Mouse (Mus musculus): Measurements from ENCODE around the gene Apobec4. TPM values are rescaled to one million over a fixed set of nuclear protein-coding genes. Genes with fewer than 3 reads are reported as not detected.

The Apobec4 gene
- polyA plus RNA-seq (2012; rRNA removed) (not detected in 2 replicates), polyA plus RNA-seq (2014; fragmentation: Nextera tagmentation; extraction: Ambion mirVana) (not detected in 2 replicates)

DNA sequence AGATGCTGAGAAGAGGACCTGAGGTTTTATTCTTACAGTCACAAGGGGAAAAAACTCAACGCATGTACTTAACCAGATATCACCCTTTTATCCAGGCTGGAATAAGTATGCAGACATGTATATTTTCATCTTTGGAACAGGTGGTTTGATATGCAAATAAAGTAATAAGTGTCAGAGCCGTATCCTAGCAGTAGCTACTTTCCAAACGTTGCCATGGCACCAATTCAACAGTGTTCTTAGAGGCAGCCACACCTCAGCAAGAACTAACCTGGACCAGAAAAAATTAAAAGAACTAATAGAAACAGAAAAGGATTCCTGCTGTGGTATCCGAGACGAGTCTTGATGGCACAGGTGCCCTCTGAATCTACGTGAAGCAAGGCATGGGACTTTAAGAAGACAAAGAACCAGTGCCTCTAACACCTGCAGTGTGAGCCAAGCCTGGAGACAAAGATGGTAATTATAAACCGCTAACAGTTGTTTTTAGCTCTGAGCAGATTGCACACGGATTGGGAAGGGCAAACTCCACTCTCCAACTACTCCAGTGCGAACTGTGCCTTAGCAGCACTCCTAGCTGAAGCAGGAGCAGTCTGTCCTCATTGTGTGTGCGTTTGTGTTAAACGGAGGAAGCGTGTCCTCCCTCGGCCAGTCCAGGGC lies at the start of gene Apobec4:
Gene Apobec4, plus strand, starts transcription at position 240 of the 654 bp plus-strand sequence.
- 67% methylated on average over 13 of the region's 13 CpGs for WGBS
- Histone ChIP-seq H3K27me3 (ENCODE audit: control insufficient read depth, insufficient read depth, low read length) (no peaks in the 10 kb centered on the region), H3K4me3 (replicated peaks; ENCODE audit: low read length) (no peak within 1 kb of the TSS), H3K27ac (replicated peaks; ENCODE audit: low read depth, low read length) (no peak within 1 kb of the TSS), H3K4me2 (replicated peaks; ENCODE audit: low read depth, low read length, severe bottlenecking) (no peak within 1 kb of the TSS), H3K9ac (ENCODE audit: low read depth, low read length, severe bottlenecking) (no peak within 1 kb of the TSS), H3K4me1 (ENCODE audit: control insufficient read depth, insufficient read depth, low read length) (no peaks in the 10 kb centered on the region), H3K9me3 (ENCODE audit: control insufficient read depth, low read length) (no peaks in the 10 kb centered on the region), H3K36me3 (ENCODE audit: control insufficient read depth, insufficient read depth, low read length) (no peaks in the 10 kb centered on the region)
- DNase-seq (ENCODE audit: low spot score), result no peak
- TF ChIP-seq POLR2A (IDR thresholded peaks at IDR 0.05; ENCODE audit: borderline replicate concordance, extremely low read depth, insufficient read depth, insufficient read length), result no peak
- no peak for ATAC-seq (ENCODE audit: low FRiP score, low read depth)

DNA sequence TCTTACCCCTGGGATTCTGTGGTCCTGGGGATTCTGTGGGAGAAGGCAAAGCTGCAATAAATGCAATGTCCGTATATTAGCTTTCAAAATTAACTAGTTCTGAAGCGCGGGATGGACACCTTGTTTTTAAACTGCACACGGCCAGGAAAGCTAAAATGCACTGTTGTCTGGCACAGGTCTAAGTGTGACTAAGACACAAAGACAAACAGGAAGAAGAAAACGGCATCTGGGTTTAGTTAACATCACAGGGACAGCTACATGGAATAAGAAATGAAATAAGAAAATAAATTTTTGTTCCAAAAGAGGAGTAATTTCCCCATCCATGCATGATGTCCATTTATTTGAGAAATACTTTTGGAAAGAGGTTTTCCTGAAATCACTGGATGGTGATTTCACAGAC lies 49.3 kb upstream of the Apobec4 start:
- no peaks in the 10 kb centered on the region for H3K27me3 ChIP-seq (ENCODE audit: control insufficient read depth, insufficient read depth, low read length)
- no peaks in the 10 kb centered on the region for H3K9me3 ChIP-seq (ENCODE audit: control insufficient read depth, low read length)
- H3K4me2 ChIP-seq (replicated peaks; ENCODE audit: low read depth, low read length, severe bottlenecking), result no peak overlapping the region
- no peak overlapping the region for H3K27ac ChIP-seq (replicated peaks; ENCODE audit: low read depth, low read length)
- TF ChIP-seq POLR2A (IDR thresholded peaks at IDR 0.05; ENCODE audit: borderline replicate concordance, extremely low read depth, insufficient read depth, insufficient read length), result no peak
- no peaks in the 10 kb centered on the region for H3K36me3 ChIP-seq (ENCODE audit: control insufficient read depth, insufficient read depth, low read length)
- H3K4me1 ChIP-seq (ENCODE audit: control insufficient read depth, insufficient read depth, low read length), result peaks cover 6% of the 10 kb centered on the region; the same call in 1 of the 2 replicates
- ATAC-seq (ENCODE audit: low FRiP score, low read depth), result no peak
- 66% methylated on average over 5 of the region's 5 CpGs for WGBS
- DNase-seq (ENCODE audit: low spot score), result no peak
- H3K9ac ChIP-seq (ENCODE audit: low read depth, low read length, severe bottlenecking), result no peak overlapping the region
- H3K4me3 ChIP-seq (replicated peaks; ENCODE audit: low read length), result no peak overlapping the region

DNA sequence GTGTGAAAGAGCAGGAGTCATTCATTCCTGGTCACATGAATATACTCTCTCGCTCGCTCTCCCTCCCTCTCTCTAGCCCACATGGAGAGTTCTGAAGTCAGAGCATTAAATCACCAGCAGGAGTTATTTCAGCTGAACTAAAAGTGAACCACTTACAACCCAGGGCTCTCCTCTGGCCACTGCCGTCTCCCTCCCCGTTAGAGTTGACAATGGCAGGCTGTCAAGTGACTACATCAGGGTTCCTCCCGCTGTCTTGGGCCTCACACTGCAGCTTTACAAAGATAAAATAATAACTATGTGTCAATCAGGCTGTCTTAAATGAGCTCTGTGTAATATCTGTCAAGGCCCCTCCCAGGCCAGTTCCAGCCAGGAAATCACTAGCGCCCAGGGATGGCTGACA lies 47.4 kb upstream of the Apobec4 start:
- no peaks in the 10 kb centered on the region for H3K27me3 ChIP-seq (ENCODE audit: control insufficient read depth, insufficient read depth, low read length)
- DNase-seq (ENCODE audit: low spot score) (peak; percentile 38), ATAC-seq (ENCODE audit: low FRiP score, low read depth) (no peak; the same call in 1 of the 2 replicates)
- H3K36me3 ChIP-seq (ENCODE audit: control insufficient read depth, insufficient read depth, low read length), result no peaks in the 10 kb centered on the region
- H3K4me2 ChIP-seq (replicated peaks; ENCODE audit: low read depth, low read length, severe bottlenecking), result no peak overlapping the region
- peaks cover 6% of the 10 kb centered on the region; the same call in 1 of the 2 replicates for H3K4me1 ChIP-seq (ENCODE audit: control insufficient read depth, insufficient read depth, low read length)
- H3K27ac ChIP-seq (replicated peaks; ENCODE audit: low read depth, low read length), result no peak overlapping the region
- WGBS, result 44% methylated on average over 6 of the region's 6 CpGs
- no peak for TF ChIP-seq POLR2A (IDR thresholded peaks at IDR 0.05; ENCODE audit: borderline replicate concordance, extremely low read depth, insufficient read depth, insufficient read length)
- no peaks in the 10 kb centered on the region for H3K9me3 ChIP-seq (ENCODE audit: control insufficient read depth, low read length)
- no peak overlapping the region for H3K9ac ChIP-seq (ENCODE audit: low read depth, low read length, severe bottlenecking)
- H3K4me3 ChIP-seq (replicated peaks; ENCODE audit: low read length), result no peak overlapping the region

DNA sequence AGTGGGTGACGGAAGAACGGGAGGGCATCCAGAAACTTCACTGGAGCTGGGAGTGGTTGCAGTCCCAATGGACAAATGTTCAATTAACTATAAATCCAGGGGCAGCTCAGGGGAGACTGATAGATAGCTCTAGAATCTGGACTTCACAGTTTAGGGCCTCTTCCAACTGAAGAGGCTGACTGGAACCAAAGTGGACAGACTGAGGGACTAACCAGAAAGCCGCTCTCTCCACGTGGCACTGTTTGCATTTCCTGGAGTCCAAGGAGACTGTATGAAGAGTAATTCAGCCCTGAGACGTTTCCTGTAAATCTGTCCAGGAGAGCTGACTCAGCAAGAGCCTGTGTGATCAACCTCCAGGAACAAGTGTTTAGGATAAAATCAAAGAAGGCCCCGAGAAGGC lies 46.4 kb upstream of the Apobec4 start:
- 49% methylated on average over 6 of the region's 6 CpGs for WGBS
- ATAC-seq (ENCODE audit: low FRiP score, low read depth) (no peak), DNase-seq (ENCODE audit: low spot score) (no peak)
- Histone ChIP-seq H3K27ac (replicated peaks; ENCODE audit: low read depth, low read length) (no peak overlapping the region), H3K9ac (ENCODE audit: low read depth, low read length, severe bottlenecking) (no peak overlapping the region), H3K36me3 (ENCODE audit: control insufficient read depth, insufficient read depth, low read length) (no peaks in the 10 kb centered on the region), H3K4me3 (replicated peaks; ENCODE audit: low read length) (no peak overlapping the region), H3K27me3 (ENCODE audit: control insufficient read depth, insufficient read depth, low read length) (no peaks in the 10 kb centered on the region), H3K9me3 (ENCODE audit: control insufficient read depth, low read length) (no peaks in the 10 kb centered on the region), H3K4me1 (ENCODE audit: control insufficient read depth, insufficient read depth, low read length) (peaks cover 6% of the 10 kb centered on the region; the same call in 1 of the 2 replicates), H3K4me2 (replicated peaks; ENCODE audit: low read depth, low read length, severe bottlenecking) (no peak overlapping the region)
- no peak for TF ChIP-seq POLR2A (IDR thresholded peaks at IDR 0.05; ENCODE audit: borderline replicate concordance, extremely low read depth, insufficient read depth, insufficient read length)

DNA sequence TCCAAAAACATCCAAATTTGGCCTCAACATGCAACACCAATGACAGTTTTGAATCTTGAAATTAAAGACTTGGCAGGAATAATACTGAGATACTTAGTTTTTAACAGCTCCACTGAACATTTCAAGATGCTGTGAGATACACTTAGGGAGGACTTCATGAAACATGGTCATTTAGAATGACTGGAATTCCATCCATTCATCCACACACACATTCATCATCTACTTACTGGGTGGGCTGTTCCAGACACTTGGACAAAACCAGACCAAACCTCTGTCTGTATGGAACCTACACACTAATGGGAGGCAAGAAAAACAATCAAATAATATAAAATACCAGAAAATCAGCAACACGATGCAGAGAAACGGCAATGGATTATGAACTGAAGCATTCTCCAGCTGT lies 42.8 kb upstream of the Apobec4 start:
- Histone ChIP-seq H3K27me3 (ENCODE audit: control insufficient read depth, insufficient read depth, low read length) (no peaks in the 10 kb centered on the region), H3K9me3 (ENCODE audit: control insufficient read depth, low read length) (no peaks in the 10 kb centered on the region), H3K9ac (ENCODE audit: low read depth, low read length, severe bottlenecking) (no peak overlapping the region), H3K4me1 (ENCODE audit: control insufficient read depth, insufficient read depth, low read length) (peaks cover 11% of the 10 kb centered on the region; the same call in 1 of the 2 replicates), H3K4me3 (replicated peaks; ENCODE audit: low read length) (no peak overlapping the region), H3K27ac (replicated peaks; ENCODE audit: low read depth, low read length) (no peak overlapping the region), H3K4me2 (replicated peaks; ENCODE audit: low read depth, low read length, severe bottlenecking) (no peak overlapping the region), H3K36me3 (ENCODE audit: control insufficient read depth, insufficient read depth, low read length) (no peaks in the 10 kb centered on the region)
- ATAC-seq (ENCODE audit: low FRiP score, low read depth) (no peak), DNase-seq (ENCODE audit: low spot score) (no peak)
- 75% methylated on average over 2 of the region's 2 CpGs for WGBS
- no peak for TF ChIP-seq POLR2A (IDR thresholded peaks at IDR 0.05; ENCODE audit: borderline replicate concordance, extremely low read depth, insufficient read depth, insufficient read length)

All from limb, embryonic 14.5 days (tissue).